Mouse (Mus musculus): ENCODE data around the gene Mapt.

GRCm38 (mm10) chr11:104186837-104187150 is 44.4 kb upstream of the Mapt start:
- no peak for TF ChIP-seq GATA1 (IDR thresholded peaks at IDR 0.05; ENCODE audit: borderline replicate concordance, low read length)
- no peak for TF ChIP-seq FLI1 (IDR thresholded peaks at IDR 0.05; ENCODE audit: low read length)
